Mouse (Mus musculus) stomach, embryonic 14.5 days (tissue): ENCODE results near the gene Zfp37. TPM values are rescaled to one million over a fixed set of nuclear protein-coding genes. Genes with fewer than 3 reads are reported as not detected.
"Not testable (repeated sequence)": the region's sequence is repeated elsewhere in the genome, so short reads cannot be mapped to it uniquely, and the experiment has no call there.

Source experiments
- ATAC-seq: fragments of 200-750 bp; cut with Nextera tagmentation; 2 replicates; pipeline ENCODE4 v1.8.0; 2017; ENCODE audit warnings: low read depth, moderate TSS enrichment; ENCODE audit not compliant: insufficient number of reproducible peaks, insufficient read depth, low FRiP score
- H3K27ac ChIP-seq: fragments of 300-500 bp; sonication (generic); 2 replicates; pipeline ENCODE4 v1.5.1; 2014; ENCODE audit warnings: mild to moderate bottlenecking, low read length, moderate library complexity, mixed read lengths
- H3K27me3 ChIP-seq: fragments of 300-500 bp; sonication (generic); 2 replicates; pipeline ENCODE4 v1.6.1; 2014; ENCODE audit warnings: low read length, control low read depth, mixed read lengths; ENCODE audit not compliant: control insufficient read depth, insufficient read depth
- H3K36me3 ChIP-seq: fragments of 300-500 bp; sonication (generic); 2 replicates; pipeline ENCODE4 v1.6.1; 2014; ENCODE audit warnings: mild to moderate bottlenecking, control low read depth, low read length, moderate library complexity, mixed read lengths; ENCODE audit not compliant: control insufficient read depth, insufficient read depth
- H3K4me1 ChIP-seq: fragments of 300-500 bp; sonication (generic); 2 replicates; pipeline ENCODE4 v1.6.1; 2014; ENCODE audit warnings: low read length, control low read depth, mixed read lengths; ENCODE audit not compliant: control insufficient read depth, insufficient read depth
- H3K4me2 ChIP-seq: fragments of 300-500 bp; sonication (generic); replicated peaks from 2 replicates; pipeline ENCODE4 v1.6.1; 2014; ENCODE audit warnings: low read depth, low read length, control low read depth
- H3K4me3 ChIP-seq: fragments of 300-500 bp; sonication (generic); 2 replicates; pipeline ENCODE4 v1.5.1; 2014; ENCODE audit warnings: low read depth, low read length, control low read depth
- H3K9ac ChIP-seq: fragments of 300-500 bp; sonication (generic); replicated peaks from 2 replicates; pipeline ENCODE4 v1.6.1; 2014; ENCODE audit warnings: low read depth, mild to moderate bottlenecking, control low read depth, low read length, moderate library complexity, mixed read lengths
- H3K9me3 ChIP-seq: fragments of 300-500 bp; sonication (generic); 2 replicates; pipeline ENCODE4 v1.6.1; 2016; ENCODE audit warnings: low read depth, low read length, control low read depth; ENCODE audit not compliant: control insufficient read depth
- WGBS: fragments of 180-500 bp; shearing (Covaris S2); extraction: QIAGEN DNeasy Blood & Tissue Kit; methylation state at CpG from one replicate; pipeline ENCODE4 v1.1.7; 2014; 5-methylcytosine and 5-hydroxymethylcytosine counted together
- polyA plus RNA-seq: library from polyadenylated mRNA; unstranded; fragments of >200 nt; fragmentation: Nextera tagmentation; extraction: Ambion mirVana; gene quantifications from 2 replicates; pipeline ENCODE4 v1.2.1, GENCODE M21; 2014

The Zfp37 gene
- polyA plus RNA-seq, 1 experiment from 2014 or later, result 14.6 TPM

- Histone ChIP-seq H3K9ac (no peak overlapping the region), H3K4me3 (no peak overlapping the region), H3K4me2 (no peak overlapping the region), H3K27me3 (no peaks in the 10 kb centered on the region), H3K4me1 (no peaks in the 10 kb centered on the region), H3K27ac (no peak overlapping the region), H3K36me3 (peaks cover 59% of the 10 kb centered on the region), H3K9me3 (peaks cover 15% of the 10 kb centered on the region)
- WGBS, result 63% methylated on average over 7 of the region's 7 CpGs
- ATAC-seq, result no peak
Measured at GRCm38 (mm10) chr4:62199923-62200529, 30.8 kb downstream of the Zfp37 start.

- Histone ChIP-seq H3K36me3 (peaks cover 35% of the 10 kb centered on the region), H3K4me3 (no peak overlapping the region), H3K9ac (no peak overlapping the region), H3K27me3 (no peaks in the 10 kb centered on the region), H3K4me1 (no peaks in the 10 kb centered on the region), H3K4me2 (no peak overlapping the region), H3K27ac (no peak overlapping the region), H3K9me3 (peaks cover 31% of the 10 kb centered on the region)
- ATAC-seq, result no peak
Measured at GRCm38 (mm10) chr4:62188778-62189177, 42.1 kb downstream of the Zfp37 start.

- H3K4me2 ChIP-seq, result no peak overlapping the region
- no peaks in the 10 kb centered on the region for H3K36me3 ChIP-seq
- ATAC-seq, result no peak
- H3K27me3 ChIP-seq, result no peaks in the 10 kb centered on the region
- no peak overlapping the region for H3K9ac ChIP-seq
- H3K9me3 ChIP-seq, result no peaks in the 10 kb centered on the region
- no peak overlapping the region for H3K27ac ChIP-seq
- WGBS, result 35% methylated on average over 5 of the region's 5 CpGs
- H3K4me3 ChIP-seq, result no peak overlapping the region
- H3K4me1 ChIP-seq, result no peaks in the 10 kb centered on the region
Measured at GRCm38 (mm10) chr4:62177282-62177681, 53.6 kb downstream of the Zfp37 start.

GRCm38 (mm10) chr4:62174471-62174870 is 56.4 kb downstream of the Zfp37 start:
- H3K4me2 ChIP-seq, result no peak overlapping the region
- H3K4me1 ChIP-seq, result no peaks in the 10 kb centered on the region
- H3K27me3 ChIP-seq, result no peaks in the 10 kb centered on the region
- 82% methylated on average over 4 of the region's 4 CpGs for WGBS
- no peak overlapping the region for H3K4me3 ChIP-seq
- H3K36me3 ChIP-seq, result no peaks in the 10 kb centered on the region
- H3K9ac ChIP-seq, result no peak overlapping the region
- H3K9me3 ChIP-seq, result no peaks in the 10 kb centered on the region
- H3K27ac ChIP-seq, result no peak overlapping the region
- ATAC-seq, result no peak

GRCm38 (mm10) chr4:62167636-62168035 is 63.2 kb downstream of the Zfp37 start:
- not testable (repeated sequence) for ATAC-seq, H3K27me3 ChIP-seq, H3K4me1 ChIP-seq, H3K36me3 ChIP-seq, H3K9me3 ChIP-seq, H3K9ac ChIP-seq, H3K27ac ChIP-seq, H3K4me2 ChIP-seq, H3K4me3 ChIP-seq
- 92% methylated on average over 13 of the region's 13 CpGs for WGBS

GRCm38 (mm10) chr4:62158401-62158800 is 72.4 kb downstream of the Zfp37 start:
- 57% methylated on average over 1 of the region's 1 CpGs for WGBS

GRCm38 (mm10) chr4:62150811-62151210 is 80.0 kb downstream of the Zfp37 start, which contains the start of gene Mup21:
Gene Mup21, minus strand, starts transcription at chr4:62150863.
- no peaks in the 10 kb centered on the region for H3K36me3 ChIP-seq
- no peak within 1 kb of the TSS for H3K4me2 ChIP-seq
- WGBS, result 76% methylated on average over 2 of the region's 2 CpGs
- H3K9me3 ChIP-seq, result no peaks in the 10 kb centered on the region
- H3K4me3 ChIP-seq, result no peak within 1 kb of the TSS
- H3K9ac ChIP-seq, result no peak within 1 kb of the TSS
- no peaks in the 10 kb centered on the region for H3K27me3 ChIP-seq
- ATAC-seq, result no peak
- no peak within 1 kb of the TSS for H3K27ac ChIP-seq
- H3K4me1 ChIP-seq, result no peaks in the 10 kb centered on the region

More at GRCm38 (mm10) chr4:62158401-62158800, 72.4 kb downstream of the Zfp37 start:
- H3K27me3 ChIP-seq, result no peaks in the 10 kb centered on the region
- H3K9me3 ChIP-seq, result no peaks in the 10 kb centered on the region
- ATAC-seq, result no peak
- H3K4me1 ChIP-seq, result no peaks in the 10 kb centered on the region
- H3K4me3 ChIP-seq, result no peak overlapping the region
- no peaks in the 10 kb centered on the region for H3K36me3 ChIP-seq
- H3K9ac ChIP-seq, result no peak overlapping the region
- H3K4me2 ChIP-seq, result no peak overlapping the region
- H3K27ac ChIP-seq, result no peak overlapping the region
